Mouse (Mus musculus): ENCODE data around the gene Pde4a. TPM values are rescaled to one million over a fixed set of nuclear protein-coding genes. Genes with fewer than 3 reads are reported as not detected.

The Pde4a gene
- total RNA-seq, 2 experiments from 2014 or later = 88.9 to 94.4 TPM

GRCm38 (mm10) chr9:21233805-21234204 lies 68.3 kb downstream of the Pde4a start:
- no peak for DNase-seq (ENCODE audit: low spot score in 2 of 2)

GRCm38 (mm10) chr9:21235341-21235740 lies 69.8 kb downstream of the Pde4a start:
- DNase-seq (ENCODE audit: low spot score in 2 of 2) = no peak
- intact Hi-C loops (cut with DNase I) = loop anchor here (5.0 kb wide), 1 partner anchor 68 kb away; the partner anchor contains the start of gene Pde4a

More at GRCm38 (mm10) chr9:21233805-21234204, 68.3 kb downstream of the Pde4a start:
- intact Hi-C loops (cut with DNase I) = no loop called here

GRCm38 (mm10) chr9:21236991-21237367 lies 71.5 kb downstream of the Pde4a start:
- intact Hi-C loops (cut with DNase I) = loop anchor here (5.0 kb wide), 1 partner anchor 70 kb away; the partner anchor contains the start of gene Pde4a
- no peak for DNase-seq (ENCODE audit: low spot score in 2 of 2)

- DNase-seq (ENCODE audit: low spot score in 2 of 2) = peak in 1 of 2 experiments; percentile 21
- intact Hi-C loops (cut with DNase I) = loop anchor here (2.0 to 5.0 kb wide), 2 partner anchors 53 to 70 kb away; partner anchors contain the start of genes Cdkn2d and Pde4a
Observed at GRCm38 (mm10) chr9:21237368-21238003, 72.0 kb downstream of the Pde4a start.

GRCm38 (mm10) chr9:21238004-21238732 lies 72.7 kb downstream of the Pde4a start:
- DNase-seq (ENCODE audit: low spot score in 2 of 2) = peak in 1 of 2 experiments; percentile 27
- intact Hi-C loops (cut with DNase I) = loop anchor here (2.0 to 5.0 kb wide), 2 partner anchors 53 to 71 kb away; partner anchors contain the start of genes Cdkn2d and Pde4a

GRCm38 (mm10) chr9:21238733-21239464 lies 73.4 kb downstream of the Pde4a start, which contains the start of gene Keap1:
Gene Keap1, minus strand, starts transcription at chr9:21239361.
- DNase-seq (ENCODE audit: low spot score in 2 of 2) = peak; percentile 69 to 80
- intact Hi-C loops (cut with DNase I) = loop anchor here (2.0 to 5.0 kb wide), 2 partner anchors 52 to 72 kb away; partner anchors contain the start of genes Cdkn2d and Pde4a

GRCm38 (mm10) chr9:21239465-21239848 lies 73.9 kb downstream of the Pde4a start:
- intact Hi-C loops (cut with DNase I) = loop anchor here (2.0 to 5.0 kb wide), 2 partner anchors 51 to 72 kb away; partner anchors contain the start of genes Cdkn2d and Pde4a
- no peak for DNase-seq (ENCODE audit: low spot score in 2 of 2)

GRCm38 (mm10) chr9:21241343-21241742 lies 75.8 kb downstream of the Pde4a start:
- DNase-seq (ENCODE audit: low spot score in 2 of 2) = peak; percentile 72 to 88
- intact Hi-C loops (cut with DNase I) = no loop called here

- DNase-seq (ENCODE audit: low spot score in 2 of 2) = no peak
Observed at GRCm38 (mm10) chr9:21243826-21244427, 78.4 kb downstream of the Pde4a start.

GRCm38 (mm10) chr9:21244428-21245112 lies 79.1 kb downstream of the Pde4a start:
- DNase-seq (ENCODE audit: low spot score in 2 of 2) = peak; percentile 47 to 56
- intact Hi-C loops (cut with DNase I) = no loop called here

More at GRCm38 (mm10) chr9:21243826-21244427, 78.4 kb downstream of the Pde4a start:
- intact Hi-C loops (cut with DNase I) = no loop called here

GRCm38 (mm10) chr9:21245113-21245487 lies 79.6 kb downstream of the Pde4a start:
- no peak for DNase-seq (ENCODE audit: low spot score in 2 of 2)
- intact Hi-C loops (cut with DNase I) = no loop called here

- DNase-seq (ENCODE audit: low spot score in 2 of 2) = no peak
- intact Hi-C loops (cut with DNase I) = no loop called here
Observed at GRCm38 (mm10) chr9:21246342-21246741, 80.8 kb downstream of the Pde4a start.

- intact Hi-C loops (cut with DNase I) = no loop called here
- DNase-seq (ENCODE audit: low spot score in 2 of 2) = no peak
Observed at GRCm38 (mm10) chr9:21248326-21248725, 82.8 kb downstream of the Pde4a start, which contains the start of gene S1pr5. Gene S1pr5, minus strand, starts transcription at chr9:21248443.

- intact Hi-C loops (cut with DNase I) = no loop called here
- no peak for DNase-seq (ENCODE audit: low spot score in 2 of 2)
Observed at GRCm38 (mm10) chr9:21249629-21250508, 84.4 kb downstream of the Pde4a start.

GRCm38 (mm10) chr9:21250509-21250908 lies 85.0 kb downstream of the Pde4a start:
- DNase-seq (ENCODE audit: low spot score in 2 of 2) = no peak
- intact Hi-C loops (cut with DNase I) = no loop called here

- no peak for DNase-seq (ENCODE audit: low spot score in 2 of 2)
- intact Hi-C loops (cut with DNase I) = no loop called here
Observed at GRCm38 (mm10) chr9:21251116-21251735, 85.7 kb downstream of the Pde4a start.

GRCm38 (mm10) chr9:21254690-21255089 lies 89.2 kb downstream of the Pde4a start:
- DNase-seq (ENCODE audit: low spot score in 2 of 2) = no peak
- intact Hi-C loops (cut with DNase I) = no loop called here

Data from left cerebral cortex, postnatal 25 days (tissue).